In the genomic region with DNA sequence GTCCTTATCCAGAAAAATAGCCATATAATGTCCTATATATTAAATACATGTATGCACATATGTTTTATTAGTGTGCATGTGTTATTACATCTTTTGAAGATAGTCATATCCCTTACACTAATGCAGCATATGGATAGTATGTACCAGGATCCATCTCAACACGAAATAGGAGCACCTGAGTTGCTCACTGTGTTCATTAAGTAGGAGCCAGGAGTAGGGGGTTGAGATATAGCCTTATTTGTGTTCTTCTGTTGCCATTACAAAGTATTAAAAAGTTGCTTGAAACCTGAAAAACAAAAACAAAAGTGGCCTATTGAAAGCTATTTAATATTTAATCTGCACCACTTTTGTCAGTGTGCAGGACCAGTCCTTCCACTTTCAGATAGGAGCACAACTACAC, we compare ENCODE assay signal across 25 mouse cellular contexts. TPM values are rescaled to one million over a fixed set of nuclear protein-coding genes. Genes with fewer than 3 reads are reported as not detected.
DNase-seq lines count a peak whose midpoint lies in the region; ATAC-seq lines count a peak whose summit lies in the region.
"Had no signal": no experiment of that assay in that cellular context is flagged by ENCODE, and none has a peak within 500 bp of the region (broad histone marks: within the 10 kb centered on the region; RNA-seq: fewer than 3 reads in every experiment).

No protein-coding gene starts in this region.

- no peak overlapping the region for H3K4me3 ChIP-seq in midbrain, embryonic 11.5 days (ENCODE audit: low read depth, low read length)
- no peak overlapping the region for H3K4me3 ChIP-seq in midbrain, embryonic 10.5 days
- H3K4me3 ChIP-seq in embryonic facial prominence, embryonic 11.5 days (ENCODE audit: low read depth, low read length), result no peak overlapping the region
- H3K4me3 ChIP-seq in forebrain, embryonic 14.5 days (ENCODE audit: low read depth, low read length), result peak overlapping the region; percentile 41
- H3K4me3 ChIP-seq: hindbrain, embryonic 15.5 days; limb, embryonic 13.5 days; liver, embryonic 12.5 days; midbrain, embryonic 15.5 days; stomach, embryonic 15.5 days had no signal

- no peak overlapping the region for H3K4me2 ChIP-seq in midbrain, embryonic 11.5 days
- no peak overlapping the region for H3K4me2 ChIP-seq in embryonic facial prominence, embryonic 11.5 days (ENCODE audit: low read depth, low read length)
- peak overlapping the region; percentile 74 for H3K4me2 ChIP-seq in forebrain, embryonic 14.5 days (ENCODE audit: low read length)
- H3K4me2 ChIP-seq: hindbrain, embryonic 15.5 days; limb, embryonic 13.5 days; liver, embryonic 12.5 days; midbrain, embryonic 15.5 days; stomach, embryonic 15.5 days had no signal

- H3K36me3 ChIP-seq in midbrain, embryonic 11.5 days (ENCODE audit: control insufficient read depth, insufficient read depth, low read length), result no peaks in the 10 kb centered on the region
- no peaks in the 10 kb centered on the region for H3K36me3 ChIP-seq in midbrain, embryonic 10.5 days
- H3K36me3 ChIP-seq in embryonic facial prominence, embryonic 11.5 days (replicated peaks; ENCODE audit: control insufficient read depth, insufficient read depth, low read depth, low read length), result no peaks in the 10 kb centered on the region
- H3K36me3 ChIP-seq in forebrain, embryonic 14.5 days (ENCODE audit: control insufficient read depth, insufficient read depth, low read length), result peaks cover 43% of the 10 kb centered on the region
- H3K36me3 ChIP-seq: hindbrain, embryonic 15.5 days; limb, embryonic 13.5 days; liver, embryonic 12.5 days; midbrain, embryonic 15.5 days; stomach, embryonic 15.5 days had no signal

- H3K27ac ChIP-seq in midbrain, embryonic 11.5 days (ENCODE audit: low read depth, low read length), result no peak overlapping the region
- no peak overlapping the region for H3K27ac ChIP-seq in midbrain, embryonic 10.5 days (replicated peaks)
- H3K27ac ChIP-seq in embryonic facial prominence, embryonic 11.5 days (replicated peaks; ENCODE audit: low read depth, low read length), result no peak overlapping the region
- H3K27ac ChIP-seq in forebrain, embryonic 14.5 days (ENCODE audit: low read depth, low read length), result peak overlapping the region; percentile 95
- H3K27ac ChIP-seq: hindbrain, embryonic 15.5 days; limb, embryonic 13.5 days; liver, embryonic 12.5 days; midbrain, embryonic 15.5 days; stomach, embryonic 15.5 days had no signal

- no peak overlapping the region for H3K9ac ChIP-seq in midbrain, embryonic 11.5 days (ENCODE audit: low read length)
- no peak overlapping the region for H3K9ac ChIP-seq in embryonic facial prominence, embryonic 11.5 days (replicated peaks; ENCODE audit: low read length)
- peak overlapping the region; percentile 88 for H3K9ac ChIP-seq in forebrain, embryonic 14.5 days (ENCODE audit: low read length)
- H3K9ac ChIP-seq: hindbrain, embryonic 15.5 days; limb, embryonic 13.5 days; liver, embryonic 12.5 days; midbrain, embryonic 15.5 days; stomach, embryonic 15.5 days had no signal

- peaks cover 82% of the 10 kb centered on the region for H3K27me3 ChIP-seq in midbrain, embryonic 11.5 days (ENCODE audit: control insufficient read depth, insufficient read depth, low read length)
- H3K27me3 ChIP-seq in midbrain, embryonic 10.5 days (ENCODE audit: low read depth, poor library complexity, severe bottlenecking), result peaks cover 100% of the 10 kb centered on the region
- H3K27me3 ChIP-seq in embryonic facial prominence, embryonic 11.5 days (ENCODE audit: control insufficient read depth, insufficient read depth, low read length), result peaks cover 29% of the 10 kb centered on the region
- H3K27me3 ChIP-seq in forebrain, embryonic 14.5 days (replicated peaks; ENCODE audit: control insufficient read depth, insufficient read depth, low read length), result peaks cover 3% of the 10 kb centered on the region; the same call in 1 of the 2 replicates

- DNase-seq in midbrain, embryonic 11.5 days (ENCODE audit: low spot score, missing footprints), result peak; percentile 89
- DNase-seq in midbrain, embryonic 10.5 days (ENCODE audit: low spot score), result no peak
- DNase-seq in embryonic facial prominence, embryonic 11.5 days (ENCODE audit: low spot score), result peak; percentile 1
- DNase-seq in forebrain, embryonic 14.5 days (ENCODE audit: low spot score), result peak; percentile 64
- DNase-seq in T-cell, adult 2 months (ENCODE audit: low spot score), result no peak
- no peak for DNase-seq in kidney, adult 11 months
- DNase-seq in frontal cortex, postnatal 36 days (ENCODE audit: low spot score in 2 of 2), result no peak
- DNase-seq: adrenal gland, postnatal 14 days; cerebellum, adult 11 months; heart, postnatal 36 days; kidney, adult 8-10 months; kidney, postnatal 14 days; layer of hippocampus, postnatal 36 days; lung, adult 18-20 months; lung, postnatal 14 days; thymus, postnatal 25 days had no signal

- ATAC-seq in midbrain, embryonic 11.5 days (ENCODE audit: low FRiP score), result no peak
- ATAC-seq in embryonic facial prominence, embryonic 11.5 days (replicated peaks; ENCODE audit: insufficient number of reproducible peaks, low FRiP score, low TSS enrichment, low read depth), result no peak
- no peak for ATAC-seq in forebrain, embryonic 14.5 days
- ATAC-seq: liver, embryonic 12.5 days; midbrain, embryonic 15.5 days had no signal

- no peaks in the 10 kb centered on the region for H3K4me1 ChIP-seq in midbrain, embryonic 11.5 days (ENCODE audit: control insufficient read depth, insufficient read depth, low read length)
- H3K4me1 ChIP-seq in midbrain, embryonic 10.5 days, result 0 out of 2 replicates have a peak, but pooled peaks cover 2% of the 10 kb centered on the region
- peaks cover 2% of the 10 kb centered on the region; the same call in 1 of the 2 replicates for H3K4me1 ChIP-seq in embryonic facial prominence, embryonic 11.5 days (ENCODE audit: control insufficient read depth, insufficient read depth, low read length)
- peaks cover 10% of the 10 kb centered on the region for H3K4me1 ChIP-seq in forebrain, embryonic 14.5 days (ENCODE audit: control insufficient read depth, insufficient read depth, low read length)
- H3K4me1 ChIP-seq: liver, embryonic 12.5 days had no signal

- 3% methylated on average over 1 of the region's 1 CpGs for WGBS in midbrain, embryonic 11.5 days
- WGBS in midbrain, embryonic 10.5 days, result 0% methylated on average over 1 of the region's 1 CpGs
- WGBS in embryonic facial prominence, embryonic 11.5 days, result 0% methylated on average over 1 of the region's 1 CpGs
- 0% methylated on average over 1 of the region's 1 CpGs for WGBS in forebrain, embryonic 14.5 days

- H3K9me3 ChIP-seq in midbrain, embryonic 11.5 days (ENCODE audit: control insufficient read depth, low read length), result no peaks in the 10 kb centered on the region
- H3K9me3 ChIP-seq in midbrain, embryonic 10.5 days (replicated peaks), result no peaks in the 10 kb centered on the region
- no peaks in the 10 kb centered on the region for H3K9me3 ChIP-seq in embryonic facial prominence, embryonic 11.5 days (replicated peaks; ENCODE audit: control insufficient read depth, low read length)
- no peaks in the 10 kb centered on the region for H3K9me3 ChIP-seq in forebrain, embryonic 14.5 days (replicated peaks; ENCODE audit: control insufficient read depth, low read length)
- H3K9me3 ChIP-seq: hindbrain, embryonic 15.5 days; limb, embryonic 13.5 days; liver, embryonic 12.5 days; midbrain, embryonic 15.5 days; stomach, embryonic 15.5 days had no signal

RNA-seq across cellular contexts. Expression of gene Gm43517, which starts 9.2 kb away (rescaled TPM):
- 0.07 TPM in 1 of 2 replicates, not detected in the other for polyA plus RNA-seq in midbrain, embryonic 11.5 days (2014; fragmentation: Nextera tagmentation; extraction: Ambion mirVana)
- polyA plus RNA-seq in midbrain, embryonic 10.5 days (2016; fragmentation: Nextera tagmentation; extraction: Ambion mirVana), result 0.05 TPM in 1 of 2 replicates, not detected in the other
- polyA plus RNA-seq in embryonic facial prominence, embryonic 11.5 days (2014; fragmentation: Nextera tagmentation; extraction: Ambion mirVana), result 0.10 TPM in 1 of 2 replicates, not detected in the other
- polyA plus RNA-seq in forebrain, embryonic 14.5 days (2014; fragmentation: Nextera tagmentation; extraction: Ambion mirVana), result 2.2 and 3.6 TPM in 2 replicates
- polyA plus RNA-seq: C2C12; heart, embryonic 14.5 days; hindbrain, embryonic 15.5 days; intestine, embryonic 14.5 days; limb, embryonic 13.5 days; liver, embryonic 12.5 days; midbrain, embryonic 15.5 days; neural tube, embryonic 14.5 days; stomach, embryonic 15.5 days had no signal

RNA-seq across cellular contexts. Expression of gene Foxg1, which starts 11.7 kb away (rescaled TPM):
- 0.41 and 0.92 TPM in 2 replicates for polyA plus RNA-seq in midbrain, embryonic 11.5 days (2014; fragmentation: Nextera tagmentation; extraction: Ambion mirVana)
- 0.31 and 0.42 TPM in 2 replicates for polyA plus RNA-seq in midbrain, embryonic 10.5 days (2016; fragmentation: Nextera tagmentation; extraction: Ambion mirVana)
- 3.7 and 5.0 TPM in 2 replicates for polyA plus RNA-seq in embryonic facial prominence, embryonic 11.5 days (2014; fragmentation: Nextera tagmentation; extraction: Ambion mirVana)
- 72.6 and 77.7 TPM in 2 replicates for polyA plus RNA-seq in forebrain, embryonic 14.5 days (2014; fragmentation: Nextera tagmentation; extraction: Ambion mirVana)
- polyA plus RNA-seq: C2C12; heart, embryonic 14.5 days; intestine, embryonic 14.5 days; limb, embryonic 13.5 days; liver, embryonic 12.5 days; neural tube, embryonic 14.5 days had no signal

Comparison
In these comparisons a context has a peak if more than half of its experiments do, and no peak if none do; other contexts are left out.
1. DNase-seq: peak in midbrain, embryonic 11.5 days (single experiment), embryonic facial prominence, embryonic 11.5 days (single experiment) and forebrain, embryonic 14.5 days (single experiment); none in midbrain, embryonic 10.5 days (single experiment), T-cell, adult 2 months (single experiment), kidney, adult 11 months (single experiment) and frontal cortex, postnatal 36 days (0 of 2).
2. RNA of gene Foxg1, which starts 11.7 kb away (polyA plus RNA-seq): 72.6 to 77.7 TPM in forebrain, embryonic 14.5 days; 3.7 to 5.0 TPM in embryonic facial prominence, embryonic 11.5 days, 0.41 to 0.92 TPM in midbrain, embryonic 11.5 days and 0.31 to 0.42 TPM in midbrain, embryonic 10.5 days; every median in the first group is over 10 times any median in the second.